Mouse (Mus musculus) adipocyte (in vitro differentiated cells): Measurements from ENCODE around the gene Ap3s2.

Source experiments
- DNase-seq: peaks from one replicate; pipeline ENCODE4 v3.0.0-alpha.2; 2016; ENCODE audit warnings: low spot score

The Ap3s2 gene

DNA sequence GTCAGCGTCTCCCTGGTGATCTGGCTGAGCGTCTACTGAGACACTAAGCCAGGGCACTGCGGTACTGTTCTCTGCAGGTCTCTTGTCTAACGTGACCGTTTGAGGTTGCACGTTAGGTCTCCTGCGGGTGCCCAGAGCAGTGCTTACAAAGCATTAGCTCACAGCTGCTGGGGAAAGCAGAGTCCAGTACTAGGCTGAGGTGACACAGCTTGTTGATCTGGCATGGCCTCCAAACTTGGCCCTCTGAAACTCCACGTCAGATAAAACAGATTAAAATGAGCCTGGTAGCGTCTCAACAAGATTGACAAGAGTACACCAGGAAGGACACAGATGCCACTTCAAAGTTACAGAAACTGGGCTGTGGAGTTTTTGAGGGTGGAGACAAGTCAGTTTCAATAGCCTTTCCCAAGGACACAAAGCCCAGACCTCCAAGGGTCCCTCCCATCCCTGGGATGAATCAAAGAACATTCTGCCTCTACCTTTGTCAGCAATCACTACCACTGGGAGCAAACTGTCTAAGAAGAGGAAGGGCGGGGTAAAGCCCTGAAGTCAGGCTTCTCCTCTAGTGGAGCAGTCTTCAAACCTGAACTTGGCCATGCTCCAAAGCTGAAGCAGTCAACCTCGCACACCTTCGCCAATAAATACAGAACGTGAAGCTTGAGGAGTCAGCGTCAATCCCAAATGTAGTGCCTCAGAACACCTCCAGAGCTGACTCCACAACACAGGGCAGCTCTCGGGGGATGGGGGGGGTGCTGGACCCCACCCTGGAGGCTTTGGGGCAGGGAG is 29.8 kb downstream of the Ap3s2 start:
- DNase-seq, result no peak

GRCm38 (mm10) chr7:79888603-79889002 is 31.8 kb downstream of the Ap3s2 start:
- DNase-seq, result no peak

DNA sequence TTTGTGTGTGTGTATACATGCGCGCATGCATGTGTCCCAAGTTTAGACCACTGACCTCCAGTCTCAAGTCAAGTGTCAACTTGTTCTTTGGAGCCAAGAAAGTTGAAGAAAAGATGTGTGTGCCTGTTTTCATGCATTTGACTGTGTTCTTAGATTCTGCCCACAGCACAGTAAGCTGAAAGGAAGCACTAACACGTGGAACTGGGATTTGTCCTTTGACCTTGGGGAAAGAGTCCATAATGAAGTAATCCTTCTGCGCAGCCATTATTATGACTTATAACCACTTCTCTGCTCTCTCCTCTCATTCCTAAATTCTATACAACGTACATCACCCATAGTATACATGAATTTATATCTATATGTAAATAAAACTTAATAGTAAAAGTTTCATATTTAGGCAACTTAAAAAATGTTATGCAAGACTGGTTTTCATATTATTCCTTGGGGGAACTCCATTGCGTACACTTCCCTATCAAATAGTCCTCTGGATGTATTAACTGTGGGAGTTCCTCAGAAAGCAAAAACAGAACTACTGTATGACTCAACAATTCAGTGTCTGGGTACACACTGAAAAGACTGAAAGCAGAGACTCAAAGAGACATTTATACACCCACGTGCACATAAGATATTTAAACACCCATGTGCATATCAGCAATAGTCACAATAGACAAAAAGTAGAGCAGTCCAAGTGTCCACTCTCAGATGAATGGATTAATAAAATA is 36.7 kb downstream of the Ap3s2 start:
- no peak for DNase-seq

GRCm38 (mm10) chr7:79881901-79882300 is 38.5 kb downstream of the Ap3s2 start:
- no peak for DNase-seq

- peak; percentile 33 for DNase-seq
These were observed 39.5 kb downstream of the Ap3s2 start for GRCm38 (mm10) chr7:79880998-79881397.

GRCm38 (mm10) chr7:79880033-79880432 is 40.4 kb downstream of the Ap3s2 start:
- no peak for DNase-seq

- DNase-seq, result no peak
These were observed 41.9 kb downstream of the Ap3s2 start for GRCm38 (mm10) chr7:79878455-79879025.

DNA sequence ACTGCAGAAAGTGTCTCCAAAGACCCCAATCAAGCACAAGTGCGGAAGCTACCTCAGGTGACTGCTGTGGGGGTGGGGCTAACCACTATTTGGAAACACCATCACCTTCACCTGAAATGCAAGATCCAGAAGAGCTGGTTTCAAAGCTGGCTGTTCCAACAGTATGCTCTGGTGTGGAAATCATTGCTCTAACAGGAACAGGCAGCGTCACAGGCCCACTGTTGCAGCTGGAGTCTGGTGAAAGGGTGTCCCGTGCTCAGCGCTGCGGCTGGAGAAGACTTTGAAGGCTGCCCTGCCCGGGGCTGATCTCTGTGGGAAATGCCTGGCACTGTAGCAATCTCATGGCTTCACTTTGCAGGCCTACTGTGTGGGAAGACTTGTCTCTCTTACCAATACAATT is 47.0 kb downstream of the Ap3s2 start:
- DNase-seq, result no peak

DNA sequence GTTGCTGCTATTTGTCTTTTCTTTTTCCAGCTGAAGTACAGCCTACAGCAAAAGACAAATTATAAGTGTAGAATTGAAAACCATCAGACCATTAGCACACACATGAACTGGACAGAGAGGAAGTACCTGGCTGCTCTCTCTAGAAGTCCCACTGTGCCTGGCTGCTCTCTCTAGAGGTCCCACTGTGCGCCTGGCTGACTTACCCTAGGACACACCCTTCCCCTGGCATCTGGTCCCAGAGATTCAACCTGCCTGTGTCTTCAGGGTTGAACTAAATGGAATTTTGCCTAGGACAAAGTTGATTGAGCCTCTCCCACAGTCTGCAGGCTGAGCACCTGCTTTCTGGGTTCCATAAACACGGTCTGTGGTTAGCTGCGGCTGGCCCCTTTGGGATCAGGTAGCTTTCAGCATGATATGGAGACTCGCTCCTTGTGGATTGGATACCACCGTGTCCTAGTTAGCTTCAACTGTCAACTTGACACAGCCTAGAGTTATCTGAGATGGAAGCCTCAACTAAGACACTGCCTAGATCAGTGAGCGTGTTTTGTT is 48.6 kb downstream of the Ap3s2 start:
- no peak for DNase-seq

- no peak for DNase-seq
These were observed 51.3 kb downstream of the Ap3s2 start for GRCm38 (mm10) chr7:79869072-79869719.

DNA sequence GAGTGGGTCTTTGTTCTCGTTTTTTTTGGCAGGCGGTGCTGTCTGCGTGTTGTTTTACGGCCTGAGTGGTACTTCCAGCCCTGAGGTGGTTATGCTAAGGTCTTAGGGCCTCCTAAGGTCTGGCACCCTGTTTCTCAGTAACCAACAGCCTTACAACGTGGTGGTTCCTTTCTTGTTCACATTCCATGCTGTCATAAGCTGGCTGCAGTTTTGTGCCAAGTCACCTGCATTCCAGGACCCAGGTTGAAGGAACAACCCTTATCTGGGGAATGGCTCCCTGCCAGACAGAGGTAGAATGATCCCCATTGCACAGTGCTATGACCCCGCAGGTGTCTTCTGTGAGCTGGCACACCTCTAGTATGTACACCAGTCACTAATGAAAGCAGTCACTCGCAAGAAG is 52.0 kb downstream of the Ap3s2 start:
- no peak for DNase-seq

DNA sequence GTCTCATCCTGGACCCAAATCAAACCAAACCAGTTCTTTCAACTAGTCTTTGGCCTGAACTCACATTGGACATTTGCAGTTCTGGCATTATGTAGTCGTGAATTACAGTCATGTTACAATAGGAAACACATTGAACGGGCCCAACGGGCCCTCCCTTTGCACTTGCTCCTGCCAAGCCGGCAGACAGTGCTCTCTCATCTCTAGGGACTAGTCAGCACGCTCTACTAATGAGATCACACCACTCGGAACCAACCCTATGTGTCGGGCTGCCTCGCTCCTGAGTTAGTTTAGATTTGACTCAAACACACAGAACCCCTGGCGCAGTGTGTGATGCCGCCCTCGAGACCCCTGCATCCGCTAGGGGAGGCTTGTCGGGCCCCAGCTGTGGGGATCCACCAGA is 52.6 kb downstream of the Ap3s2 start:
- DNase-seq, result peak; percentile 12

DNA sequence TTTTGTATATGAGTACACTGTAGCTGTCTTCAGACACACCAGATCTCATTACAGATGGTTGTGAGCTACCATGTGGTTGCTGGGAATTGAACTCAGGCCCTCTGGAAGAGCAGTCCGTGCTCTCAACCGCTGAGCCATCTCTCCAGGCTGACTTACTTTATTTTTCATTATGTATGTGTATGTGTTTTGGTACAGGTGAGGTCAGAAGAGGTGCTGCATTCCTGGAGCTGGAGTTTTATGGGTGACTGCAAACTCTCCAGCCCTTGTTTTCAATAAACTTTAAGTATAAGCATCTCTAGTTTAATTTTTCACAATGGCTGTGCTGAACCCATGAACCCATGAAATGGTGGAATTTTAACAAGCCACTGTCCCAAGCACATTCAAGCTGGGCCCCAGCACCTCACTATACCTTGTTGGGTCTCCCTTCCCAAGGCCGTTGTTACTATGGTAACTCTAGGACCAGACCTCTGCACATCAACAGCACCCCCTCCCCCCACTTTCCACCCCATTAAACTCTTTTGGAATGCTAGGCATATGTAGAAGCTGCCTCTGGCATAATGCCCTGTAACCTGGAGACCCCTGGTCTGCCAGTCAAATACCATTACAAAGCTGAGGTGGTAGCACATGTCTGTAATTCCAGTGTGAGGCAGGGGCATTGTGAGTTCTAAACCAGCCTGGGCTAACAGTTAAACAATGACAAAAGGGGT is 54.0 kb downstream of the Ap3s2 start:
- DNase-seq, result no peak

DNA sequence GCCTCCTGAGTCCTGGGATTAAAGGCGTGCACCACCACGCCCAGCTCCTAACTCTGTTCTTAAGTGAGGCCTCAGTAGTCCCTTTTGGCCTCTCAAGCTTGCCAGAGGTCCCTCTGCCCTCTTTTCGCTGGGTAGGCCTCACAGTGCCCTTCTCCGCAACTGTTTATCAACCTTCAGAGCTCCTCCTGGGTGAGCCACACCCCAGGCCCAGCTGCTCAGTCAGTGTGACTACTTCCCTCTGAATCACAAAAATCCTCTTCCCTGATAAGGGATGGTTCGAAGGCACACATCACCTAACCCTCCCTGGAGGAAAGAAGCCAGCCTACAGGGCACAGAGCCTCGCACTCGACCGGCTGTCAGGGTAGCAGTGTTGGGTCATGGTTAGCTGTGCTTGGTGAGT is 58.7 kb downstream of the Ap3s2 start:
- DNase-seq, result no peak

DNA sequence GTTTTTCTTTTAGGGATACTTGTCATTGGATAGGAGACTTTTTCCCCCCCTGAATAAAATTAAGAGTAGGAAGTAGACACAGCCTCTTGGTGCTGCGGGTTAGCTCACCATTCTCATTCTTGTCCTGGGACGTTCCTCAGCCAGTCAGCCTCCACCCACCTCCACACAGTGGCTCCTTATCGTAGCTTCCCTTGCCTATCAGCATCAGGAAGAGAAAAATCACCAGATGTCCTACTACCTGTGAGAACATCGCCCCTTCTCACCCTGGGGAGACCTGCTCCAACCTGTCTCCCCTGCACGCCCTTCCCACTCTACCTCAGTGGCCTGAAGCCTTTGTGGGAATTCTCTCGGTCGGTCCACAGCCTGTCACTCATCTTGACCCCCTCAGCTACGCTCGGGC is 59.6 kb downstream of the Ap3s2 start, which contains the start of gene Anpep:
Gene Anpep (minus strand): TSS at position 249 of the 400 bp plus-strand sequence.
- no peak for DNase-seq

DNA sequence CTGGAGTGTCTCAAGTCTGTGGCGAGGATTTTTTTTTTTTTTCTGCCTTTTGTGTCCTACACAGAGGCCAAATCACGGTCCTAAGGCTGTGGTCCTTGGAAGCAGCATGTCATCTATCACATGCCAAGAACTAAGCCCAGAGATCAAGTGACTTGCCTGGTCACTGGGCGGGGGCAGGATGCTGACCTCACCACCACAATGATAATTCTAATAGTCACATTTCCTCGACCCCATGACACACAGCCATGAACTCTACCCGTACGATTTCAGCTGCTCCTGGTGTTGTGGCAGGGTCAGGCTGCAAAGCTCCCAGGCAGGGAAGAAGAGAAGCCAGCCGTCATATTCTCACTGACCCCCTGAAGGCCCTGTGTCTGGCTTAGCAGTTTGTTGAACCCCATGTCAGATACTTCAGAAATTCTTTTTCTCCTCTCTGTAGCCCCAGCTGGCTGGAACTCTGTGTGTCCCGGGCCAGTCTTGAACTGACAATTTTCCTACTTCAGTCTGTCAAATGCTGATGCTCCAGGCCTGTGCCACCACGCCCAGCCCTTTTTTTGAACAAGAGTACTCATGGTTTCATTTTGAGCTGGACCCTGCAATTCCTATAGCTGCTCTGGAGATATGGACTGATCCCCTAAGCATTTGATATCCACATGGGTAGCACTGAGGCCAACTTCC is 61.4 kb downstream of the Ap3s2 start:
- DNase-seq, result no peak

DNA sequence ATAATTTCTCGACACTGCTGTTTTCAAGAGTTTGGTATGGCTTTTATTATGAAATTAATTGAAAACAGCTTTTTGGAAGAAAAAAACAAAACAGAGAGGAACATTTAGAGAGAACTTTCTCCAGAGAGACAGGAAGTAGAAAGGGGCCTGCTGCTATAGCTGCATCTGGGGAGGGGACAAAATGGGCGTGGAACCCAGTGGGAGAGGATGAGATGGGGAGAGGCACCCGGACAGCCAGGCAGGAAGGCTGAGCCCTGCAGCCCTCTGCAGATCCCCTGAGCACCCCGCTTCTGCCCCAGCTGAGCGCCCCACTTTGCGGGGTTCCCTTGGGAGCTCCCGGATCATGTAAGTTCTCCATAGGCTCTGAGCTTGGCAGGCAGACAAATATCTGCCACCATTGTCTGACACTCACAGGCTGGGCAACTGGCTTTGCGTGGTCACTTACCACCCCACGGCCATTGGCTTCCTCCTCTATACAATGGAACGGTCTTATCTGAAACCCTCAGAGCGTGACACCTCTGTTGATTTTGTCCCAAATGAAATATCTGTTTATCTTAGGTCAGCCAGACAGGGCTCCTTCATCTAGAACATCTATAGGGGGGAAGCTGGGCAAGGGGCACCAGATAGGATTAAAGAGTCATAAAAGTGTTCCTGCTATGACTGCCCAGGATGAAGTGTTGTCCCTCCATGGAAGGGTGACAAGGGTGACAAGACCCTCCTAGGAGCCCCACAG is 62.1 kb downstream of the Ap3s2 start:
- no peak for DNase-seq

DNA sequence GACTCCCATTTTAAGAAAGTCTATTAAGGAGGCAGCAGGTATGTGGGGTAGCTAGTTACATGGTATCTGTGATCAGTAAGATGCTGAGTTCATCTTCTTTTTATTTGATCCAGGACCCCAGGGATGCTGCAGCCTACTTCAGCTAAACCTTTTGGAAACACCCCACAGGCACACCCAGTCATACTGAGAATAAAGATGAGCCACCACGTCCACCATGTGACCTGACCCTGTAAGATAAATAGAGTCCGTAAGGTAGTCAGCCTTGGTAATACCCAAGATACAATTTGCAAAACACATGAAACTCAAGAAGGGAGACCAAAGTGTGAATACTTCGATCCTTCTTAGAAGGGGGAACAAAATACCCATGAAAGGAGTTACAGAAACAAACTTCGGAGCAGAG is 64.1 kb downstream of the Ap3s2 start:
- DNase-seq, result no peak

GRCm38 (mm10) chr7:79847456-79848451 is 72.7 kb downstream of the Ap3s2 start:
- DNase-seq, result no peak
